Mouse (Mus musculus) left cerebral cortex, adult 8-10 months (tissue): ENCODE measurements around the gene Rasgrf1. TPM values are rescaled to one million over a fixed set of nuclear protein-coding genes. Genes with fewer than 3 reads are reported as not detected.
"Not testable (repeated sequence)": the region's sequence is repeated elsewhere in the genome, so short reads cannot be mapped to it uniquely, and the experiment has no call there.

ENCODE experiments used
- DNase-seq, 2 experiments: peaks; one replicate each; pipeline ENCODE4 v3.0.0; 2022; ENCODE audit warnings: low spot score in 2 of 2
- total RNA-seq, 4 experiments: library from RNA; stranded (reverse); gene quantifications; 2 replicates each; pipeline ENCODE4 v1.2.4; 2022

The Rasgrf1 gene
- total RNA-seq, 4 experiments from 2014 or later: 274 to 308 (median 296) TPM

DNA sequence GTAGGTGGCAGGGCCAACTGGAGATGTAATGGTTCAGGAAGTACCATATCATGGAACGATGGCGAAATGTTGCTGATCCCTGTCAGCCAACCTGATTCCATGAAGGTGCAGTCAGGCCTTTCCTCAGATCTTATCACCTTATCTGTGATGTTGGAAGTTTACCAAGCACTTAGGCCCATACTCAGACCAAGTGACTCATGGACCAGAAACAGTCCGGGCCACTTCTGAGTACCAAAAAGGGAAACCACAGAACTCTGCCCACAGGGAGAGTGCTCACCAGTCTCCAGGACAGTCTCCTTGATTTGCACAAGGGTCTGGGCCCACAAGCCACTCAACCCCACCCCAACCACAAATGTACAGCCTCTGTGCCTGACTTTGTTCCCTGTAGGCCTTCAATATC is 126.1 kb downstream of the Rasgrf1 start:
- no peak for DNase-seq

DNA sequence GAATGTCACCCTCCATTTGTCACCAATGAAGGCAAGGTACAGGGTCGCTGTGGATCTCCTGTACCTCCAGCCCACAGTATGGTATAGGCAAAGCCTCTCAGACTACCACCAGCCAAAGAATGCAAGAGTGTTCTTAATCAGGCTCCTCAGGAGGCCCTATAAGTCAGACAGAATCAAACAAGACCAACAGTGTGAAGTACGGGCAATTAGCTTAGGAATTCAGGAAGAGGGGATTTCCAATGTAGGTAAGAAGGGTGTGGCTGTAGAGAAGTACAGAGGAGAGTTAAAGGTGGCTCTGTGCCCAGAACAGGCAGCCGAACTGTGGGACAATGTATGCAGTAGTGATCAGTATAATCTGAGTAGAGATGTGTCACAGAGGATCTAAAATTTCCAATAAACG is 126.6 kb downstream of the Rasgrf1 start:
- no peak for DNase-seq

DNA sequence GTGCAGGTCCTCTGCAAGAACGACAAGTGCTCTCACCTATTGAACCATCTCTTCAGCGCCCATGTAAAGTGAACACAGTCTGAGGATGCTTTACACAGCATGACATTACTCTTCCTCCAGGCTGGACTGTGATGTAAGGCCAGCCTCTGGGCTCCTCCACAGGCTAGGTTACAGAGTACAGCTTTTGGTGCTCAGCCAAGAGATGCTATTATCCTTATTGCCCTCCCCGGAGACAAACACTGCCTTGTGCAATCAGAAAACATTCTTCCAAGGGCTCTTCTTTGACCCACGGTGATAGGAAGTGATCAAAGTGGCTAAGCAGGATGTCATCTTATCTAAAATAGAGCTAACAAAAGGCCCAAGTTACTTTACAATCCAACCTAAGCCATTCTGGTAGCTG is 128.8 kb downstream of the Rasgrf1 start:
- no peak for DNase-seq

DNA sequence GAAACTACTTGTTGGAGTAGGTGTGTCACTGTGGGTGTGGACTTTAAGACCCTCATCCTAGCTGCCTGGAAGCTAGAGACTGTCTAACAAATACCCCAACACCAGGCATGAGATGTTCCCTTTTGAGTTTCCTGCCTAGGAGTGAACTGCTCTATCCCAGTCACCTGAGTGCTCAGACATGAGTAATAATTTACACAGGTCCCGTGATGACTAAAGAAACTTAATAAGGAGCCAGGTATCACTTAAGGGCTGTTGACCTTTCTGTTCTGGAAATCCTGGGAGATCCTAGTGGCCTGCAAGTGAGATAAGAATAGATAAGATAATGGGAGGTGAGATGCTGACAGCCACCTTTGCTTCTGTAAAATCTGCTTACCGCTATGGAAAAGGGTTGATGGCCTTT is 131.2 kb downstream of the Rasgrf1 start:
- DNase-seq: no peak

DNA sequence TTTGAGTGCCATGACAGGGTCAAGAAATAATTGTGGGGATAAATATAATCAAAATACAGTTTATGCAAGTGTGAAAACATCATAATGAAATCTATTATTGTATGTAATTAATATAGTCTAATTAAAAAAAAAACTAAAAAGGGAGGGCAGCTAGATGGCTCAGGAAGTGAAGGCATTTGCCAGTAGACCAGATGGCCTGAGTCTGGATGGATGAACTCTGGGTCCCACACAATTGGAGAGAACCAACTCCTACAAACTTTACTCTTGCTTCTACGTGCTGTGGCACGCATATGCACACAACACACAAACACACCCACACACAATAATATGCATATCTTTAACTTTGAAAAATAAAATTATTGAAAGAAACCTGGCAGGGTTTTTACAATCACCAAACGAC is 131.8 kb downstream of the Rasgrf1 start:
- no peak for DNase-seq

DNA sequence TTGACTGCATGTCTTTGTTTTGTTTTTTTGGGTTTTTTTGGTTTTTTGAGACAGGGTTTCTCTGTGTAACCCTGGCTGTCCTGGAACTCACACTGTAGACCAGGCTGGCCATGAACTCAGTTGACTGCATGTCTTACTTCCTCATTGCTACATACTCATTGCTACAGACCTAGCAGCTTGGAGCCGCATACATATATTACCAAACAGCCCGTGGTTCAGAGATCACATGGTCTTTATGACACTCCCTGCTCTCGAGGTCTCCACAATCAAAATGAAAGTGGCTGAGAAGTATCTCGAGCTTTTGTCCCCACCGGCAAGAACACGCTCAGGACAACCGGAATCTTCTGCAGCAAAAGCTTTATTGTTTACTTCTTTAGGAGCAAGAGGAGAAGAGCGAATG is 133.2 kb downstream of the Rasgrf1 start:
- DNase-seq: not testable (repeated sequence)

DNA sequence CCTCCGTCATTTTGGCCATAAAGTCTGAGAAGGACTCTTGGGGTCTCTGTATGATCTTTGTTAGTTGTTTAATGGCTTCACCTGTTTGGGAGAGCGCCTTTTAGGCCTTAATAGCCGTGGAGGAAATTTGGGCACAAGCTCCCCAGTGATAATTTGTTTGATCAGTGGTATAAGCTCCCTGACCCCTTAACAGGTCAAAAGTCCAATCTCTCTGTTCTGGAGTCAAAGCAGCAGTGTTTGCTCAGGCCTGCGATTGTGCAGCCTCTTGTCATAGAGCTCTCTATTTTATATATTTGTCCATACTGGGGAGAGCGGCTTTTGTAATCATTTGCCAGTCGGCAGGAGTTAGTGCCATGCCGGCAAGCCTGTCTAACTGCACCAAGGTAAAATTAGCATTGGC is 135.5 kb downstream of the Rasgrf1 start:
- no peak for DNase-seq

DNA sequence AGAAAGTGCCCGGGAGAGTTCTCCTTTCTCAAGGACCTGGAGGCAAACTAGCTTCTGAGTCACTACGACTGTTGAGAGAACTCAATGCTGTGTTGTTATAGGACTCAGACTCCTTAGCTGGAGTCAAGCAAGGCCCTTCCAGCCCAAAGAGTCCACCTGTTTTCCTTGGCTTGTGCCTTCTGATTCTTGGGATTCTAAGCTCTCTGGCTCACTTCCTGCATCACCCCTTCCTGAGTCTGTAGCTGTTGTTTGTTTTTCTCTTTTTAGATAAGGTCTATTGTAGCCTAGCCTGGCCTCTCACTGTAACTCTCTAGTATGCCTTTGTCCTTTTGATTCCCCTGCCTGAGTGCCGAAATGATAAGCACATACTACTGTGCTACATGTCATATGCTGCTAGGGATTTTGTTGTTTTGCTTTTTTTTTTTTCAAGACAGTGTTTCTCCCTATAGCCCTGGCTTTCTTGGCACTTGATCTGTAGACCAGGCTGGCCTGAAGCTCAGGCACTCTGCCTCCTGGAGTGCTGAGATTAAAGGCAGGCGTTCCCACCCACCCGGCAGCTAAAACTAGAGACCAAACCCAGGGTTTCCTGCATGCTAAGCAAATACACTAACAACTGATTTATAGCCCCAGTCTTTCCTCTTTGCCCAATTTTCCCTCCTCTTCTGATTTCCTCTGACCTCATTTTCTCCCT is 138.4 kb downstream of the Rasgrf1 start:
- DNase-seq: no peak

DNA sequence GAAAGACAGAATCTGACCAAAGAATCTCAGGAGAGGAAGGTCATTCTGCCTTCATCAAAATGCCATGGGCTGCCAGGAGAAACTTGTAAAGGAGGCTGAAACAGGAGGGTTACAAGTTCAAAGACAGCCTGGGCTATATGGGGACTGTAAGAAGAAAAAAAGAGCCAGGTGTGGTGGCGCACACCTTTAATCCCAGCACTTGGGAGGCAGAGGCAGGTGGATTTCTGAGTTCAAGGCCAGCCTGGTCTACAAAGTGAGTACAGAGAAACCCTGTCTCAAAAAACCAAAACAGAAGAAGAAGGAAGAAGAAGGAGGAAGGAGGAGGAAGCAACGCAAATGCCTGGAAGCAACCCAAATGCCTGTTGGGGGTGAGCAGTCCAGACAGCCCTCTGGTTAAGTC is 144.1 kb downstream of the Rasgrf1 start, which contains the start of gene Ctsh:
Gene Ctsh (plus strand): TSS at position 301 of the 400 bp plus-strand sequence.
- no peak for DNase-seq

DNA sequence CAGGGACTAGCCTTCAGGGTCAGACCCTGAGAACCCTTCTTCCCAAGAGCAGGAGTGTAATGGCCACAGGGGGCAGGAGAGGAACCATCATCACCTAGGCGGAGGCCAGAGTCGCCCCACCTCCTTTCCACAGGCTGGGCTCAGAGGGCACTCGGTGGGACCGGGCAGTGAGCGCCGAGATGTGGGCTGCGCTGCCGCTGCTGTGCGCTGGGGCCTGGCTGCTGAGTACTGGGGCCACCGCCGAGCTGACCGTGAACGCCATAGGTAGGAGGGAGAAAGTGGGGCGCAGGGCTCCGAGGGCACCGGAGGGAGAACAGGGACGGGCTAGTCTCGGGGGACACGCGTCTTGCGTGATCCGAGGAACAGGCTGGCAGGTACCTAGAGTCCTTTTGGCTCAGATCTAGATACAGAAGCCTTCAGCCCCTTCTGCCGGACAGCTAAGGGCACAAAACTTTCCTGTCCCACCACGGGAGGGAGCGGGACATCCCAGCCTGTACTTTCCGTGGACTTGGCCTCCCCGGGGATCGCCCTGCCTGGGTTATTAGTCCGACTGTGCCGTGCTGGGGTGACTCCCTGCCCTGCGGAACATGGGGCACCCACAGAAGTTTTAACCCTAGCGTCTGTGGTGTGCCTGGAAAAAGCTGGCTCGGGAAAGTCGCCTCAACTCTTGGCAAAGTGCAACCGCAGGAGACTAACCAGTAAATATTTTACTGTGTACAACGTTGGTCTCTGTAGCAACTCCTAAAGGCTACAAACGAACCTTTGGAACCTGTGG is 144.8 kb downstream of the Rasgrf1 start:
- DNase-seq: no peak

DNA sequence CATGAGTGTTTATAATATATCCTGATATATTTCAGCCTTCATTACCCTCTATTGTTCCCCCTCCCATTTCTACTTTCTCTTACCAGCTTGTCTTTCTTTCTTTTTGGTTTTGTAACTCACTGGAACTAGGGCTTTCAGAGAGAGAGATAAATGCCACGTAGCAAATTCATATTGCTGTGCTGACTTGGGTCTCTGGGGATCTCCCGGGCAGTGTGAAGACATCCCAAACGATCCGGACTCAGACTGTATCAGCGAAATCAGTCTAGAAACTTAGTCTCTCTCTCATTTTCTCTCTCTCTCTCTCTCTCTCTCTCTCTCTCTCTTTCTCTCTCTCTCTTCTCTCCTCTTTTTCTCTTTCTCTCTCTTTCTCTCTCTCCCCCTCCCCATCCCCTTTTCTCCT is 145.7 kb downstream of the Rasgrf1 start:
- DNase-seq: no peak

DNA sequence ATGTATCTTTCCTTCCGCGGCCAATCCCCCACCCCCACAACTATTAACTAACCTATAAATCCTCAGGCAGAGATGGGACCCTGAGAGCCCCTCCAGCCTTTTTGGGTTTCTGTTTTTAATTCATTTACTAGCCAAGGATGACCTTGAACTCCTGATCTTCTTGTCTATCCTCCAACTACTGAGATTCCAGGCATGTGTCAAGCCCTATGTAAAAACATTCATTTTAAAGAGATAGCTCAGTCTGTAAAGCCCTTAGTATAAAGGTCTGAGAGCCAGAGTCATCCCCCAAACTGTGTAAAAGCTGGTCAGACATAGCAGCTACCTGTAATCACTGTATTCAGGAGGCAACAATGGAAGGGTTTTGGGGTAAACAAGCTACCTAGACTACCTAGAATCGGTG is 146.2 kb downstream of the Rasgrf1 start:
- no peak for DNase-seq

DNA sequence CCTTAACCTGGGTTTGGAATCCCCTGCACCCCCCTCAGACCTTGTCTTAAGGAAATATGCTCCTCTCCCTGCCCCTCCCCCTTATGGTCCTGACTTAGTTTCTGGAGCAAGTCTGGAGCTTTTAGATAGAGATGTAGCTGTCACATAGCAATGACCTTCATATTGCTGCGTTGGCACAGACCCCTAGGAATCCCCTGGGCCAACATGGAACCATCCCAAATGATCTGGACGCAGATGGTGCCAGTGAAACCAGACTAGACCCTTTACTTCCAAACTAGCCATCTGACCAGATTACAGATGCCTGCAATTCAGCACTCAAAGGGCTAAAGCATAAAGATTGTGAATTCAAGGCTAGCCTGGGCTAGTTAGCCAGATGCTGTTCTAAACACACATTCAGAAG is 147.0 kb downstream of the Rasgrf1 start:
- no peak for DNase-seq

DNA sequence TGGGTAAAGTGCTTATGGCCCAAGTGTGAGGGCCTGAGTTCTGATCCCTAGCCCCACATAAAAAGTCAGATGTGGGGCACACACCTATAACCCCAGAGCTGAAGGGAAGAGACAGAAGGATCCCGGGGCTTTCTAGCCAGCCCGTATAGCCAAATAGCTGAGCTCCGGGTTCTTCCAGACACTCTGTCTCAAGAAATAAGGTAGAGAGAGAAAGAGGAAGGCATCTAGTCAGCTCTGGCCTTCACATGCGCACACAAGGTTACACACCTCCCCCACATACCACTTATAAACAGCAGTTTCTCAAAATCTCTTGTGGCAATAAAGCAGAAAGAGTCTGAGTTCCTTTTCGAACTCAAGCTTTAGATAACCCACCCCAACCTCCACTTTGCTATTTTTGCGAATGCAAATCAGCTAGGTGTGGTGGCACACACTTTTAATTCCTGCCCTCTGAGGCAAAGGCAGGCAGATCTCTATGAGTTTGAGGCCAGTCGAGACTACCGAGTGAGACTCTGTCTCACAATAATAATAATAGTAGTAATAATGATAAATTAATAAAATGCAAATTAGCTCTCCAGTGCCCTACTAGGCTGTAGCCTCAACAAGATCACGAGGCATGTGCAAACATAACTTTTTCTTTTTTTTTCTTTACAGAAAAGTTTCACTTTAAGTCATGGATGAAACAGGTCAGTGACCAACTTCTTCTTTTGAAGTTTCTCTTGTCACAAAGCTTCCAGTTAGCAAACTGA is 150.3 kb downstream of the Rasgrf1 start:
- DNase-seq: no peak

DNA sequence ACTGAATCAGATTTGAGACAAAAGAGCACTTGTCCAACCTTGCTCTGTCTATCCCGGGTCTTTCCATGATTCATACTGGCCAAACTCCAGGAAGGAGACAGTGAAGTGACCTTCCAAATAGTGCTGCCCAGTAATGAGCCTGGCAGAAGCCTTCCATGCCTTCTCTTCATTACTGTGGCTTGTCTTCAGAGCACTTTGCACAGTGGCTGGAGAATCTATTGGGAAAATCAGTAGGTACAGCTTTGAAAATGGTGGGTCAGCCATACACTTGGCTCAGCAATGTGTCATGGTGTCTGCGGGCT is 150.8 kb downstream of the Rasgrf1 start:
- no peak for DNase-seq

DNA sequence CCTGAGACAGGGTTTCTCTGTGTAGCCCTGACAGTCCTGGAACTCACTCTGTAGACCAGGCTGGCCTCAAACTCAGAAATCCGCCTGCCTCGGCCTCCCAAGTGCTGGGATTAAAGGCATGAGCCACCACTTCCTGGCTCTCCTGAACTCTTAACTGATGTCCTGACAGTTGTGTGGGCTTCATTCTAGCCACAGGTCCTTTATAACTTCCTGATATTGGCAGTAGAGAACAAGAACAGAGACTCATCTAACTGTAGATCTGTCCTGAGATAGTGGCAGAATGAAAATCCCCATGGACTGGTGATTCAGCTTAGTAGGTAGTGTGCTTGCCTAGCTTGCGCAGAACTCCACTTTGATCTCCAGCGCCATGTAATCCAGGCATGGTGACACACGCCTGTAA is 151.2 kb downstream of the Rasgrf1 start:
- DNase-seq: not testable (repeated sequence)

DNA sequence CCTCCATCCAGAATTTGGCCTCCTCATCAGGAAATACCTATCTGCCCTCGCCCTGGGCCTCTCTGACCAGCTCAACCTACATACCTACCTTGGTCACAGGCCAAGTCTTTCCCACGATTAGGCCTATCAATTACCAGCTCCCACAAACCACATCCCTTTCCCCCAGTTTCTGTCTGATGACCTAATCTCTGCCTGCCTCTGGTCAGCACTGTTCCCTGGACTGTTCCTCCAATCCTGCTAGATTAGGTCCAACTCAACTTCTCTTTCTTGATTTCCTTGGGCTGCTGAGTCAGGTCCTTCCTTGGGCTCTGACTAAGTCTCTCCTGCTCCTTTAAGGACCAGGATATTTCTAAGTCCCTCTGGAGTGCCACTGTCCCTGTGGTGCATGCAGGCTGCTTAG is 157.6 kb downstream of the Rasgrf1 start:
- DNase-seq: no peak

DNA sequence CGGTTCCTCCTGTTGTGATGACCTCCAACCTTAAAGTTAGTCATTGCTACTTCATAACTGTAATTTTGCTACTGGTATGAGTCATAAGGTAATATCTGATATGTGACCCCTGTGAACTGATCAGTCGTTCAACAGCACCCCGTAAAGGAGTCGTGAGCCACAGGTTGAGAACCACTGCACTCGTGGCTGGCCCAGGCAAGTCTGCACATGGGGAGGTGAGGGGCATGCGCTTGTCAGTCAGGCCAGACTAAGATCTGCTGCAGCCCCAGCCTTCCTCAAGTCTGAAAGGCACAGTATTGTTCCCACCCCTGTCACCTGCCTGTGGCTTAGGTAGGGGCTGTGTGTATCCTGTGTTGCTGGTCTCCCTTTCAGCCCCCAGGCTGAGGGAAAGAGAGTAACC is 159.1 kb downstream of the Rasgrf1 start:
- no peak for DNase-seq

DNA sequence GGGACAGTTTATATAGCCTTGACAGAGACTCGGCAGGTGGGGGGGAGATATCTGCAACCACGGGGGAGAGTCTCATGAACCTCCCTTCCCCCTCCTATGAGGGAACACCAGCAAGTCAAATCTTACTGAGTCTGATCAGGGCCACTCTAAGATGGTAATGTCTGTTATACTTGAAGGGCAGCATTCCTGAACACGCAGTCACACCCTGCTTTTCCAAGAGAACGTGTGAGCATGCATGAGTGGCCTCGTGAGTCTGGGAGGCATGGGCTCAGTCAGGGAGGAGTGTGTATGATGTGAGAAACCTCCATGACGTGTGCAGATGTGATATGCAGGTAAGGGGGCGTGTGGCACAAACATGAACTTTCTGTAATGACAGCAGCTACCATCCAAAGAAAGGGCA is 159.8 kb downstream of the Rasgrf1 start:
- no peak for DNase-seq

DNA sequence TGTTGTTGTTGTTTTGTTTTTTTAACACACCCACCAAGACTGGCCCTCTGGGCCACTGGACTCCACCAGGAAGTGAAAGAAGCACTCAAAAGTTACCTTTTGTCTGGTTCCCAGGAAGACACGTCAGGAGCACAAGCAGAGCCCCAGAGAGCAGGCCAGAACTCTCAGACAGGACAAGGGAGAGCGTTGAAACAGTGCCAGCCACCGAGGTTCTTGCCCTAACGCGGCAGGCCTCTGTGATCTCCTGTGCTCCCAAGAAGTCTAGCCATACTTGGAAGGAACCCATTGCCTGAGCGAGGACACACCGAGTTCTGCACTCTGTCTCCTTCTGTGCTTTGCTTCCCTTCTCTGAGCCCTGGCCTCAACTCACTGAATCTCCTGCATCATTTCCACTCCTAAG is 160.5 kb downstream of the Rasgrf1 start:
- DNase-seq: no peak

DNA sequence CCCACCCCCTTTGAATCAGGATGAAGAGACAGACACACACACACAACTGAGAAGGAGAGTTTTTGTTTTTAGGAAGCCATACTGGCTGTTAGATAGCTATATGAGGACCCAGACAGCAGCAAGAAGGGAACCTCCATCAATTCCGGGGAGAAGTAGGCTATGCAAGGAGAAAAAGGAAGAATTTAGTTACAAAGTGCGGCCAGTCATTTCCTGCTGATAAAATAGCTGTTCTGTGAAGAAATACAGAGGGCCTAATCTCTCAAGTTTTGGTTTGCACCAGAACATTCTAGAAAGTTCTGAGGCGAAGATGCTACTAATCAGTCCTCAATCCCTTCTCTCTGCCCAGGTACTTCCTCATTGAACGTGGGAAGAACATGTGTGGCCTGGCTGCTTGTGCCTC is 165.6 kb downstream of the Rasgrf1 start:
- no peak for DNase-seq

DNA sequence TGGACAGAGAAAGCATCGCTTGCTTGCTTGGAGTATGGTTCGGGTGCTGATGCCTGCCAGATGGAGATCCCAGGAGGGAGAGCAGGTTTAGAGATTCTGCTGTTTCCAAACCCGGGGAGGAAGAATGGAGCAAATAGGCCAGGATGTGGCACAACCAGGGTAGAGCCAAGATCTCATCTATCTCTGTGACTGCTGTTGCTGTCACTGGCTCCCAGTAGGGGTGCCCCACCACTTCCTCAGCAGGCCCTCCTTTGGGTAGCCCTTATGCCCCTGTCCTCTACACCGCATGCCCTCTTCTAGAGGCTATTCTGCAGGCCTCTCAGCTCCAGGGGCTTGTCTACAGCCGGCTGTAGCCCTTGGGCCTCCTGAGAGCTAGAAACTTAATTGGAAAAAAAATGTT is 166.4 kb downstream of the Rasgrf1 start:
- no peak for DNase-seq
